Mouse (Mus musculus): Measurements from ENCODE around the gene Xpnpep3. TPM values are rescaled to one million over a fixed set of nuclear protein-coding genes. Genes with fewer than 3 reads are reported as not detected.

Xpnpep3 gene
- polyA plus RNA-seq (2015; fragmentation: Nextera tagmentation; extraction: Ambion mirVana) = 8.6 and 9.9 TPM in 2 replicates

DNA sequence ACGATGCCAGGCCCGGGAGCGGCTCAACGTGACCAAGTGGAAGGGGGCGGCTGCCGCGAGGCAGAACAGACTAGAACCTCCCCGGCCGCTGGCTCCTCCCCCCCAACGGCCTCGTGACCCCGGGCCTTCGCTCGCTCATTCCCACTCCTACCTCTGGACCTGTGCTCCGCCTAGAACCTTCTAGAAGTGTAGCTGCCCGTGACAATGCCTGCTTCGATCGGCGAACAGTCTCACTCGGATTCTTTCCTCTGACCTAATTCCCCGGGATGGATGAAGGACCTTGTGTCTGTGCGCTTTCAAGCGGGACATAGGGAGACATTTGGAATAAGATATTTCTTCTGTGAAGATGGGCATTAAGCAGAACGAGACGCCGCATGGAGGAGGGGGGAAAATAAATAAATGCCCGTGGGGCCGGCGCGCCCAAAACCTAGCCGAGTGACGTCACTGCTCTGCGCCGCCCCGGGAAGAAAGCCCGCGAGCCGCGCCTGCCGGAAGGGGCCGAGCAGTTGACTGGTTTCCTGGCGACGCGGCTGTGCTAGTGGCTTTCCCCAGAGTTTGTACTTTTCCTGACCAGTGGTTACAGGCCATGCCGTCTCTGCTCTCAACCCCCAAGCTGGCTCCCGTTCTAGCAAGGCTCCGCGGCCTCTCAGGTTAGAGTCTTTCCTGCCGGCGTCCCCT lies at the start of gene Xpnpep3, which contains the start of gene St13:
TSS of gene Xpnpep3 (plus strand) at position 501 of the 678 bp plus-strand sequence.
TSS of gene St13 (minus strand) at position 440 of the 678 bp plus-strand sequence.
- Histone ChIP-seq H3K4me2 (peak within 1 kb of the TSS; percentile 66), H3K4me1 (replicated peaks) (peaks cover 31% of the 10 kb centered on the region), H3K4me3 (peak within 1 kb of the TSS; percentile 83), H3K9ac (peak within 1 kb of the TSS; percentile 94), H3K27ac (replicated peaks) (peak within 1 kb of the TSS; percentile 97), H3K27me3 (no peaks in the 10 kb centered on the region), H3K9me3 (no peaks in the 10 kb centered on the region), H3K36me3 (no peaks in the 10 kb centered on the region)
- under 1% methylated on average over 50 of the region's 50 CpGs for WGBS
- peak; percentile 99 for ATAC-seq (ENCODE audit: low FRiP score, low read depth)

DNA sequence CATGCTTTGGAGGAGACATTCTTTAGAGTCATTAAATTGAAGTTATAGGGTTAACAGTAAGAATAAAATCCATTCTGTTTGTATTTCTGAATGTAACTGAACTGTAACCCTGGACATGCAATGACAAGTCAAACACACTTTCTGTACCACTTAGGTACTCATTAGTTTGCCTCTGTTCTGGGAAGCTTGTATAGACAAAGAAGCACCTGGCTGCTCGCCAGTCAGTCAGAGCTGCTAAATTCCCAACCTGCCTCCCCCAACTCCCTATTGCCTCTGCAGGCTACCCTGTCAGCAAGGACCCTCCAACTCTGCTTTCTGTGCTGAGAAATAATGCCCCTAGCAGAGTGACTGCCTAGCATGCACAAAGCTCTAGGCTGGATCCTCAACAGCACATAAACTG lies 49.5 kb upstream of the Xpnpep3 start:
- Histone ChIP-seq H3K4me1 (replicated peaks) (0 out of 2 replicates have a peak, but pooled peaks cover 4% of the 10 kb centered on the region), H3K27me3 (no peaks in the 10 kb centered on the region), H3K4me3 (no peak overlapping the region), H3K9me3 (no peaks in the 10 kb centered on the region), H3K4me2 (no peak overlapping the region), H3K36me3 (no peaks in the 10 kb centered on the region), H3K27ac (replicated peaks) (no peak overlapping the region), H3K9ac (no peak overlapping the region)
- no peak for ATAC-seq (ENCODE audit: low FRiP score, low read depth)
- WGBS = 56% methylated on average over 1 of the region's 1 CpGs

DNA sequence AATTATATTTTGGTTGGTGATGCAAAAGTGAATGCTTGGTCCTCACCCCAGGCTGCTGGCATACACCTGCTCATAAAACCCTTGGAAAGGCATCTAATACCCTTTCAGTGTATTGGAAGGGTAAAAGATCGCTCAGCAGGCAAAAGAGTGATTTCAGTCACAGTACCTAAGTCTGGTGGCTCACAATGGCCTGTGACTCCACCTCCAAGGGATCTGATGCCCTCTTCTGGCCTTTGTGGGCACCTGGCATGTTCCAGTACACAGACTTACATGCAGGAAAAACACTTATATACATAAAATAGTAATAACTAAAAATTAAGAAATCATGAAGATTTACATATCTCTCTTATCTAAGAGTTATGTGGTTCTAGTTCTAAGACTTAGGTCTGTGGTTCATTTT lies 47.3 kb upstream of the Xpnpep3 start:
- no peak overlapping the region for H3K4me2 ChIP-seq
- H3K4me3 ChIP-seq = no peak overlapping the region
- 55% methylated on average over 1 of the region's 1 CpGs for WGBS
- no peaks in the 10 kb centered on the region for H3K9me3 ChIP-seq
- H3K27ac ChIP-seq (replicated peaks) = no peak overlapping the region
- no peak overlapping the region for H3K9ac ChIP-seq
- ATAC-seq (ENCODE audit: low FRiP score, low read depth) = no peak
- H3K4me1 ChIP-seq (replicated peaks) = peaks cover 14% of the 10 kb centered on the region; the same call in 1 of the 2 replicates
- no peaks in the 10 kb centered on the region for H3K36me3 ChIP-seq
- H3K27me3 ChIP-seq = no peaks in the 10 kb centered on the region

DNA sequence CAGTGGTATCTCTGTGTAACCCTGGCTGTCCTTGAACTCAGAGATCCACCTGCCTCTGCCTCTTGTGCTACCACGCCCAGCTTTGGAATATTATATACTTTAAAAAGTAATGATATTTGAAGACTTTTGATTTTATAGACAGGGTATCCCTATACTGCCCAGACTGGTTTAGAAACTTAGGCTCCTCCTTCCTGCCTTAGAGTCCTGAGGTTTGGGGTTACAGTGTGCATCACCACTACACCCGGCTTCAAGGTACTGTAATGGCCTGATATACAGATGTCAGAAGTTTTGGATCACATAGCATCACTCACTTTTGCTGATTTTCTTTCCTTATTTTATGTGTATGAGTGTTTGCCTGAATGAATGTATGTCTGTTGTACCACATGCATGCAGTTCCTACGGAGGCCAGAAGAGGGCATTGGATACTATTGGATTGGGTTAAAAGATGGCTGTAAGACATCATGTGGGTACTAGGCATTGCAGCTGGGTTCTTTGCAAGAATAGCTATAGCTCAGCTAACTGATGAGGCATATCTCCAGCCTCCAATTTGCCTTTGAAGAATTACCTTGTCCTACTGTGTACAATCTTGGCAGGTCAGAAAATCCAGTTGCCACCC lies 44.7 kb upstream of the Xpnpep3 start:
- Histone ChIP-seq H3K4me2 (no peak overlapping the region), H3K9me3 (no peaks in the 10 kb centered on the region), H3K36me3 (no peaks in the 10 kb centered on the region), H3K9ac (no peak overlapping the region), H3K27me3 (no peaks in the 10 kb centered on the region), H3K4me3 (no peak overlapping the region), H3K27ac (replicated peaks) (no peak overlapping the region), H3K4me1 (replicated peaks) (peaks cover 35% of the 10 kb centered on the region)
- 61% methylated on average over 3 of the region's 3 CpGs for WGBS
- no peak for ATAC-seq (ENCODE audit: low FRiP score, low read depth)

DNA sequence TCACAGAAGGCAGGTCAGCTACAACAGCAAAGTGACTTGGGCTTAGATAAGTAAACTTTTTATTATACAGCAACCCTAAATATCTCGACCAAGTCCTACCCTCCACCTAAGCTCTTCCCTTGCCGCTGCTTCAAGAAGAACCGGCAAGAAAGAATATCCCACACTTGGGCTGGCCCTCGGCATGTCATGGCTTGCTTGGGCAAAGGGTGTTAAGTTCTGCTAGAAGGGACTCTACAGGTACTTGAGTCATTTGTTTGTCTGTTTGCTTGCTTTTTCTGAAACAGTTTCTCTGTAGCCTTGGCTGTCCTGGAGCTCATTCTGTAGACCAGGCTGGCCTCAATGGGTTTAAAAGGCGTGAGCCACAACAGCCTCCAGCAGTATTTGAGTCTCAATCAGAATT lies 43.0 kb upstream of the Xpnpep3 start:
- WGBS = 43% methylated on average over 5 of the region's 5 CpGs
- no peak for ATAC-seq (ENCODE audit: low FRiP score, low read depth)
- no peaks in the 10 kb centered on the region for H3K36me3 ChIP-seq
- H3K4me2 ChIP-seq = no peak overlapping the region
- no peak overlapping the region for H3K4me3 ChIP-seq
- no peak overlapping the region for H3K27ac ChIP-seq (replicated peaks)
- peaks cover 39% of the 10 kb centered on the region for H3K4me1 ChIP-seq (replicated peaks)
- no peaks in the 10 kb centered on the region for H3K27me3 ChIP-seq
- H3K9ac ChIP-seq = no peak overlapping the region
- no peaks in the 10 kb centered on the region for H3K9me3 ChIP-seq

DNA sequence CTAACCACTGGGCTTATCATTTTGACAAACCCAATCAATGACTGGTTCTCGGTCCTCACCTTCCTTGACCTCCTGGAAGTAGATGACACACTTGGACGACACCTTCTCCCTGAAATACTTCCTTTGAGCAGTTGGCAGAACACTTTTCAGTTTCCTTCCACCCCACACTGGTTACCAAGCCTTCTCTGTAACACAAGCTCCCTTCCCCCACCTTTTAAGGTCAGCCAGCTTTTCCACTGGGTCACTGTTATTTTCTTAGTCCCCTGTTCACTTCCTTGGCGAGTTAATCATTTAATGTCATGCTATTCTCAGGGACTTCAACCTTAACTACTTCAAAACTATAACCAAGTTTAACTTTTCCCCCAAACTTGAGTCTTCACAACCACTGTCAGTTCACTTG lies 41.0 kb upstream of the Xpnpep3 start:
- no peak overlapping the region for H3K27ac ChIP-seq (replicated peaks)
- no peak overlapping the region for H3K4me2 ChIP-seq
- H3K4me1 ChIP-seq (replicated peaks) = peaks cover 39% of the 10 kb centered on the region
- H3K36me3 ChIP-seq = peaks cover 2% of the 10 kb centered on the region; the same call in 1 of the 2 replicates
- no peak overlapping the region for H3K4me3 ChIP-seq
- H3K9ac ChIP-seq = no peak overlapping the region
- H3K9me3 ChIP-seq = no peaks in the 10 kb centered on the region
- H3K27me3 ChIP-seq = no peaks in the 10 kb centered on the region
- WGBS = 94% methylated on average over 3 of the region's 3 CpGs
- no peak for ATAC-seq (ENCODE audit: low FRiP score, low read depth)

DNA sequence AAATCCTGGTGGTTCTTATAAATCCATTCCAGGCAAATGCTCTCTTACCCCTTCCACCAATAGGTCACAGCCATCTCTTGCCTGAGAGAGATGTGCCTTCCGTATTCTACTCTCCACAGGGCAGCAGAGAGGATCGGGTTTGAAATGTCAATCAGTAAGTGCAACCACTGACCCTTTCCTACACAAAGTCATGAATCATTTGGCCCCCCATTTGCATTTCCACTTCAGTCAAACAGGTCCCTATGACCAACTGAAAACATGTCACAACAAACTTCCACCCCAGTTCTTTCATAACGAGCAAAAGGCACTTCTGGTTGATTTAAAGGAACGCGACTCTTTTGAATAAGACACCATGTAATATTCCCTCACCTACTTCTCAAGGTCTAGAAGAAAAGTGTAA lies 40.5 kb upstream of the Xpnpep3 start:
- no peak overlapping the region for H3K4me3 ChIP-seq

DNA sequence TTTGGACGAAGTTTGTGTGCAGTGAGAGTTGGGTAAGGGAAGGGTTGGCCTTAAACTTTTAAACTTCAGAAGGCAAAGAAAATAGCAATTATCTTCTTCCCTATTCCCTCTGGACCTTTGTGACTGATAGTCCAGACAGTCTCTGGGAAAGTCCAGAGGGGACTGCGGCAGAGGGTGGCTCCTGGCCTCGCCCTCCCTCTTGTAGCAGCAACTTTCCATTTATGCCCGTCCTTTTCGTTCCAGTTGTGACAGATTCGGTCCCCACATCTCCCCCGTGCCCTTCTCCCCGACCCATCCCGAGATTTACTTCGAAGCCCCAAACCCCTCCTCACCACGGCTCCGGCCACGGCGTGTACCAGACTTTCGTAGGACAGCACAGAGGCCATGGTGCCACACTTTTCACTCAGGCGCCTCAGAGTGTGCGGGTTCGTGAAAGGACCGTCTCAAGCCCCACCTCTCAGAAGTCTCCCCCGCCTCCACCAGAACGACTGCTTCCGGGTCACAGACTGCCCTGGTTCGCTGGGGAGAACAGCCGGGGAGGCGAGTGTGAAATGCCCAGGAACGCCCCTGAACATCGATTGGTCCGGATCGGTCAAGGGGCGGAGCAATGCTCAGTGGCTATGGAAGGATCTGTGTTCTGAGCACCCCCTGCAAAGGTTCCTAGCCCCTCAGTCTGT lies 39.5 kb upstream of the Xpnpep3 start, which contains the start of gene Slc25a17:
TSS of gene Slc25a17 (minus strand) at position 468 of the 677 bp plus-strand sequence.
- Histone ChIP-seq H3K4me2 (peak within 1 kb of the TSS; percentile 82), H3K36me3 (peaks cover 15% of the 10 kb centered on the region), H3K9me3 (no peaks in the 10 kb centered on the region), H3K27me3 (no peaks in the 10 kb centered on the region), H3K27ac (replicated peaks) (peak within 1 kb of the TSS; percentile 70), H3K4me3 (peak within 1 kb of the TSS; percentile 65), H3K9ac (peak within 1 kb of the TSS; percentile 67), H3K4me1 (replicated peaks) (peaks cover 39% of the 10 kb centered on the region)
- peak; percentile 99 for ATAC-seq (ENCODE audit: low FRiP score, low read depth)
- WGBS = under 1% methylated on average over 30 of the region's 30 CpGs

More for the DNA sequence above, 40.5 kb upstream of the Xpnpep3 start:
- 87% methylated on average over 5 of the region's 5 CpGs for WGBS
- Histone ChIP-seq H3K27me3 (no peaks in the 10 kb centered on the region), H3K4me2 (peak overlapping the region; percentile 82; the same call in 1 of the 2 replicates), H3K27ac (replicated peaks) (no peak overlapping the region), H3K36me3 (peaks cover 6% of the 10 kb centered on the region), H3K9me3 (no peaks in the 10 kb centered on the region), H3K9ac (no peak overlapping the region), H3K4me1 (replicated peaks) (peaks cover 39% of the 10 kb centered on the region)
- no peak for ATAC-seq (ENCODE audit: low FRiP score, low read depth)

DNA sequence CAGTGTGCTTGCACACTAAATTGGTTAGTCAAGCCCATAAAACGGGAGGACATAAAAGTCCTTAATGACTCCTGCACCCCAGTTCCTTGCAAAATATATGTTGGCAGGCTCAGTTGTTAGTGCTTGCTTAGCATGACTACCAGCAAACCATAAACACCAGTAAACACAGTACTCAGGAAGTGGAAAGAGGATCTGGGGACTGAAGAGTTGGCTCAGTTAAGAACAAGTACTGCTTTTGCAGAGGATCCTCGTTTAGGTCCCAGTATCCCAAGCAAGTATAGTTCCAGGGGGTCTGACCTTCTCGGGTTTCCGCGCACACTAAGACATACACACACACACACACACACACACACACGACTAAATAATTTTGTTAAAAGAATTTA lies 38.9 kb upstream of the Xpnpep3 start:
- 39% methylated on average over 6 of the region's 6 CpGs for WGBS
- Histone ChIP-seq H3K4me3 (peak overlapping the region; percentile 65), H3K9me3 (no peaks in the 10 kb centered on the region), H3K27ac (replicated peaks) (peak overlapping the region; percentile 70; the same call in 1 of the 2 replicates), H3K9ac (peak overlapping the region; percentile 33; the same call in 1 of the 2 replicates), H3K27me3 (no peaks in the 10 kb centered on the region), H3K4me1 (replicated peaks) (peaks cover 39% of the 10 kb centered on the region), H3K36me3 (peaks cover 20% of the 10 kb centered on the region), H3K4me2 (peak overlapping the region; percentile 82)
- ATAC-seq (ENCODE audit: low FRiP score, low read depth) = no peak

DNA sequence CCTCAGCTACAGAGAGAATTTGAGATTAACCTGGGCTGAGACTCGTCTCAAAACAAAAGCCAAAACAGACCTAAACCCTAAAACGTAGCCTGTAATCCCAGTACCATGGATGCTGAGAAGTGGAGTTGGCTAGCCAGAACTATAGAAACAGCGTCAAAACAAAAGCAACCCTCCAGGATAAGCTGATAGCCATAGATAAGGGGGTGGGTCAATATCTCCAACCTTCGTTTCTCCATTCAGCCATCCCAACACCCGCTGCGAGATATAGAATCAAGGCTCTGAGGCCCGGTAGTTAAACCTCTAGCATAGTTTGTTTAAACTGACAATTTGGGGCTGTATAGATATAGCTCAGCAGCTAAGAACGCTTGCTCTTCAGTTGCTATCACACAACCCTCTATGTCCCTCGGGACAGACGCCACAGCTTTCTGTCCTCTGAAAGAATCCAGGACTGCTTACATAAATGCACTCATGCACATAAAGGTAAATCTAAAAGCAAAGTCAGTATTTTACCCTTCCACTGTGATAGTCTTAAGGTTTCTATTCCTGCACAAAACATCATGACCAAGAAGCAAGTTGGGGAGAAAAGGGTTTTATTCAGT lies 38.4 kb upstream of the Xpnpep3 start:
- ATAC-seq (ENCODE audit: low FRiP score, low read depth) = no peak
- Histone ChIP-seq H3K9ac (no peak overlapping the region), H3K4me2 (peak overlapping the region; percentile 82; the same call in 1 of the 2 replicates), H3K27ac (replicated peaks) (0 out of 2 replicates have a peak overlapping the region, but pooled peaks have one; percentile 70), H3K4me3 (no peak overlapping the region), H3K36me3 (peaks cover 25% of the 10 kb centered on the region), H3K9me3 (no peaks in the 10 kb centered on the region), H3K4me1 (replicated peaks) (peaks cover 39% of the 10 kb centered on the region), H3K27me3 (no peaks in the 10 kb centered on the region)
- WGBS = 49% methylated on average over 10 of the region's 10 CpGs

DNA sequence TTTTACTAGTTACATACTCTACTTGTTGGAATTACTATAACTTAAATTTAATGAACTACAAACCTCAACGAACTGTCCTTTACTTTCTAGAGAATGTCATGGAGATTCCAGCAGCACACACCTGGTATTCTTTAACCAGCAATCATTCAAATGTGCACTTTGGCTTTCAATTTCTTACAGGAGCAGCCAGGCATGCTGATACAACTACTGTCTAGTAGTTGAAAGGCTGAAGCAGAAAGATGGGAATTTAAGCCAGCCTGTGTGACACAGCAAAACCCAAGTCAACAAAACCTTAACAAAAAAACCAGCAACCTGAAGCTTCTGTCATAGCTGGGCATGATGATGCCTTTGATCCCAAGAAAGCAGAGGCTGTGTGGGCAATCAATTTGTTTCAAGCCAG lies 37.4 kb upstream of the Xpnpep3 start:
- no peak overlapping the region for H3K4me2 ChIP-seq
- H3K9ac ChIP-seq = no peak overlapping the region
- H3K4me1 ChIP-seq (replicated peaks) = peaks cover 31% of the 10 kb centered on the region
- H3K9me3 ChIP-seq = no peaks in the 10 kb centered on the region
- H3K27ac ChIP-seq (replicated peaks) = no peak overlapping the region
- H3K4me3 ChIP-seq = no peak overlapping the region
- H3K36me3 ChIP-seq = peaks cover 35% of the 10 kb centered on the region
- 88% methylated on average over 1 of the region's 1 CpGs for WGBS
- ATAC-seq (ENCODE audit: low FRiP score, low read depth) = no peak
- no peaks in the 10 kb centered on the region for H3K27me3 ChIP-seq
